Mouse (Mus musculus) brain, embryonic 14.5 days (tissue): ENCODE measurements at regions not wholly inside any gene's neighbourhood (a gene's known extent, or its start where the extent isn't known, plus 50 kb on each side); places are given as distances from the start of the nearest gene placed in this dataset.

ENCODE experiments used
- CTCF ChIP-seq: fragments of 200-500 bp; IDR thresholded peaks from 2 replicates; pipeline ENCODE4 v1.5.1; 2012; ENCODE audit warnings: inconsistent platforms, mild to moderate bottlenecking, moderate library complexity, borderline replicate concordance; ENCODE audit not compliant: insufficient read depth, insufficient read length; ENCODE audit errors: extremely low read depth
- POLR2A ChIP-seq: fragments of 200-500 bp; IDR thresholded peaks from 2 replicates; pipeline ENCODE4 v1.6.1; 2012; ENCODE audit warnings: mild to moderate bottlenecking, inconsistent platforms, borderline replicate concordance; ENCODE audit not compliant: poor library complexity, insufficient read depth, insufficient read length, severe bottlenecking; ENCODE audit errors: extremely low read depth

- no peak for TF ChIP-seq CTCF
- no peak for TF ChIP-seq POLR2A
Measured at GRCm38 (mm10) chr12:47412251-47412650, 593.5 kb upstream of the Nova1 start.
